Mouse (Mus musculus): ENCODE data around the gene Amigo3.

DNA sequence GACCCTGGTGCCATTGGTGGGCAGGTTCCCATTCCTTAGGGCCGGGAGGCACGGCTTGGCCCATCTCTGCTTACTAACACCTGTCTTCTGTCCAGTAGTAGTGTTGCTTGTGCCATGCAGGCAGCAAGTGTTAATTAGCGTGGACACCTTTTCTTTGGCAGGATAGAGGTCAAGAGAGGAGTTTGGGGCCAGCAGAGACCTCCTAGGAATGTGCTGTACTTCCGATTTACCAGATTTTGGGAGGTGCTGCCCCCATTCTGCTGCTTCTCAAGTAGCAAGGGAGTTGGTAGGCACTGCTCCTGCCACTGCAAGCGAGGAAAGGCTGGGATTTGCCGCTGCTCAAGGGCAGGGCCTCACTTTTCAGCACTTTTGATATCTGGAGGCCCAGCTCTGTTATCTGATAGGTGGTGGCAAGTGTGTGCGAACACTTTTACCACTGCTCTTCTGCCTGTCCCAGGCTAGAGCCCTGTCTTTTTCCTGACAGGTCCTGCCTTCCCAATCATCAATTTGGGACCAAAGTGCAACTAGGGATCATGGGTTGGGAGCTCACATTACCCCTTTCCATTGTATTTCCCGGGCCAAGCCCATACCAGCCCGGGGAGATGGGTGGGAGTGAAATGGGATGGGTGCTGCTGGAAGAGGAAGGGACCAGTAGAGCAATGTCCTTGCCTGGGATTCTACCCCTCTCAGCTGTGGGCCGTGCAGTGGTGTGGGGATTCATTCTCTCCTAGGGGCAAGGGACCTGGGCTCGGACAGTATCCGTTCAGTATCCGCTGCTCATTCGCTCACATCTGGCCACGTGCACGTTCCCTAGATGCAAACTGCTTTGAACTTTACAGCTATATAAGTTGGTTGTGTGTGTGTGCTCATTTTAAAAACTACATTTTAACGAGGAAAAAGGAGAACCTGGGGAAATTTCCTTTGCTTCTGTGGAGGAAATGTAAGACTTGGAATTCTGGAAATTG is 5.1 kb upstream of the Amigo3 start:
- TF ChIP-seq POLR2A (IDR thresholded peaks at IDR 0.05; ENCODE audit: low read depth, low read length), result no peak
- no peak for TF ChIP-seq CTCF (IDR thresholded peaks at IDR 0.05; ENCODE audit: extremely low read depth, insufficient read depth, insufficient read length, insufficient replicate concordance)

All from spleen, adult 2 months (tissue).